Mouse (Mus musculus) embryonic fibroblast, embryonic 13.5 days (primary cell): ENCODE results near the gene Kif26b.

Source experiments
- CTCF ChIP-seq: IDR thresholded peaks from 2 replicates; pipeline ENCODE4 v1.5.1; 2011; ENCODE audit warnings: mild to moderate bottlenecking, control low read depth, low read length, moderate library complexity, borderline replicate concordance; ENCODE audit not compliant: insufficient read depth
- POLR2A ChIP-seq: IDR thresholded peaks from 2 replicates; pipeline ENCODE4 v1.6.1; 2011; ENCODE audit warnings: low read depth, mild to moderate bottlenecking, control low read depth, low read length, moderate library complexity

GRCm38 (mm10) chr1:178936457-178936856 lies 407.5 kb downstream of the Kif26b start:
- TF ChIP-seq POLR2A, result no peak
- no peak for TF ChIP-seq CTCF
